In the genomic region with DNA sequence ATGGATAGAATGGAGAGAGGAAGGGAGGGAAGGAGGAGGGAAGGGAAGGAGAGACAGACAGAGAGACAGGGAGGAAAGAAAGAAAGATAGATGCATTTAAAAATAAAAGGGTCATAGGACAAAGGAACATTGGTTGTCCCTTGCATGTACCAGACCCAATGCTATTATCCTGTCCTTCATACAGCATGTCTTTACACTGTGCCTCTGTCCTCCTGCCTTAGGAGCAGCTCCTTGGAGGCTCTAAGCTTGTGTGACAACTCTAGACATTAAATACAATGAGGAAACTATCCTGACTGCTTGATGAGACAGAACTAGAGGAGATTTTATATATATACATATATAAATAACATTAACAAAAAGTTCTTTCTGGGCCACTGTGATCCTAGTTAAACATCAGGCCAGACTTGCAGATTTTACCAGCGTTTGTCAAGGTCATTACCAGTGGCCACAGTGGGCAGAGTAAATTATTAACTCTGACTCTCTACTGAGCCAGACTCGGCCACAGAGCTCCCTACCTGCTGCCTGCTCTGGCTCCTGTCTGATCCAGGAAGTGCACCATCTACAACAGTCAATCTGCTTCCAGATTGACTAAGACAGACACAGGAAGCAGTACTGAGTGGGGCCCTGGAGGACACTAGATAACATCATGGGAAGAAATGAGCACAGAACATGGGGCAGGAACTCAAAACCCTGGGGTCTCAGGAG, we compare ENCODE assay signal across 15 mouse cellular contexts.
DNase-seq lines count a peak whose midpoint lies in the region; ATAC-seq and TF ChIP-seq lines count a peak whose summit lies in the region.
"Had no signal": no experiment of that assay in that cellular context is flagged by ENCODE, and none has a peak within 500 bp of the region (broad histone marks: within the 10 kb centered on the region; RNA-seq: fewer than 3 reads in every experiment).

No protein-coding gene starts in this region.

- WGBS in heart, embryonic 15.5 days, result 65% methylated on average over 2 of the region's 2 CpGs
- WGBS in intestine, postnatal 0 days, result 22% methylated on average over 2 of the region's 2 CpGs
- 25% methylated on average over 2 of the region's 2 CpGs for WGBS in kidney, postnatal 0 days
- 22% methylated on average over 2 of the region's 2 CpGs for WGBS in liver, embryonic 16.5 days (ENCODE audit: insufficient replicate concordance)
- WGBS in limb, embryonic 10.5 days, result 75% methylated on average over 2 of the region's 2 CpGs

- peaks cover 21% of the 10 kb centered on the region for H3K4me1 ChIP-seq in heart, embryonic 15.5 days (replicated peaks)
- H3K4me1 ChIP-seq in intestine, postnatal 0 days (replicated peaks; ENCODE audit: control insufficient read depth, insufficient read depth, low read length), result no peaks in the 10 kb centered on the region; the same call in 1 of the 2 replicates
- peaks cover 32% of the 10 kb centered on the region; the same call in 1 of the 2 replicates for H3K4me1 ChIP-seq in kidney, postnatal 0 days (replicated peaks; ENCODE audit: insufficient read depth, low read length)
- H3K4me1 ChIP-seq in liver, embryonic 16.5 days (ENCODE audit: control insufficient read depth, low read depth, low read length), result peaks cover 5% of the 10 kb centered on the region; the same call in 1 of the 2 replicates
- H3K4me1 ChIP-seq in limb, embryonic 10.5 days, result no peaks in the 10 kb centered on the region
- H3K4me1 ChIP-seq: forebrain, embryonic 12.5 days; hindbrain, embryonic 12.5 days; neural tube, embryonic 15.5 days had no signal

- no peaks in the 10 kb centered on the region for H3K27me3 ChIP-seq in heart, embryonic 15.5 days
- H3K27me3 ChIP-seq in intestine, postnatal 0 days (replicated peaks; ENCODE audit: control insufficient read depth, insufficient read depth, low read length), result no peaks in the 10 kb centered on the region
- H3K27me3 ChIP-seq in kidney, postnatal 0 days (ENCODE audit: insufficient read depth, low read length), result no peaks in the 10 kb centered on the region
- H3K27me3 ChIP-seq in liver, embryonic 16.5 days (ENCODE audit: control insufficient read depth, insufficient read depth, low read depth, low read length), result no peaks in the 10 kb centered on the region
- no peaks in the 10 kb centered on the region for H3K27me3 ChIP-seq in limb, embryonic 10.5 days (ENCODE audit: low read depth, poor library complexity, severe bottlenecking)
- H3K27me3 ChIP-seq: embryonic facial prominence, embryonic 13.5 days; forebrain, embryonic 12.5 days; hindbrain, embryonic 12.5 days; neural tube, embryonic 15.5 days had no signal

- intact Hi-C loops in heart, postnatal 25 days (cut with DNase I), result no loop called here

- no peak for DNase-seq in heart, postnatal 25 days (ENCODE audit: low spot score)
- no peak for DNase-seq in kidney, postnatal 0 days (ENCODE audit: low spot score)
- DNase-seq in limb, embryonic 10.5 days (ENCODE audit: low spot score), result no peak
- DNase-seq in urinary bladder, postnatal 36 days (ENCODE audit: low spot score in 2 of 2), result no peak
- DNase-seq in cerebellum, adult 8-10 months, result no peak
- DNase-seq: adrenal gland, postnatal 36 days; gastrocnemius, adult 2 months; right cerebral cortex, adult 18-20 months had no signal

- no peak overlapping the region for H3K4me3 ChIP-seq in heart, embryonic 15.5 days
- H3K4me3 ChIP-seq in intestine, postnatal 0 days (ENCODE audit: low read depth, low read length), result no peak overlapping the region
- no peak overlapping the region for H3K4me3 ChIP-seq in kidney, postnatal 0 days (replicated peaks; ENCODE audit: low read depth, low read length)
- H3K4me3 ChIP-seq in liver, embryonic 16.5 days (ENCODE audit: low read depth, low read length), result no peak overlapping the region
- no peak overlapping the region for H3K4me3 ChIP-seq in limb, embryonic 10.5 days
- H3K4me3 ChIP-seq: embryonic facial prominence, embryonic 13.5 days; forebrain, embryonic 12.5 days; gastrocnemius, adult 2 months; hindbrain, embryonic 12.5 days; neural tube, embryonic 15.5 days had no signal

- no peak for ATAC-seq in heart, embryonic 15.5 days (replicated peaks; ENCODE audit: insufficient number of reproducible peaks, insufficient read depth, low FRiP score, low read depth)
- ATAC-seq in intestine, postnatal 0 days, result peak; percentile 88
- peak; percentile 79 for ATAC-seq in kidney, postnatal 0 days (replicated peaks; ENCODE audit: low FRiP score, low read depth)
- peak; percentile 84 for ATAC-seq in liver, embryonic 16.5 days (ENCODE audit: low read depth)

- no peak overlapping the region for H3K9ac ChIP-seq in heart, embryonic 15.5 days
- H3K9ac ChIP-seq in intestine, postnatal 0 days (ENCODE audit: low read depth, low read length), result no peak overlapping the region
- no peak overlapping the region for H3K9ac ChIP-seq in kidney, postnatal 0 days (ENCODE audit: low read depth, low read length)
- H3K9ac ChIP-seq in liver, embryonic 16.5 days (ENCODE audit: low read depth, low read length), result no peak overlapping the region
- H3K9ac ChIP-seq: embryonic facial prominence, embryonic 13.5 days; forebrain, embryonic 12.5 days; hindbrain, embryonic 12.5 days; neural tube, embryonic 15.5 days had no signal

- H3K36me3 ChIP-seq in heart, embryonic 15.5 days, result no peaks in the 10 kb centered on the region
- H3K36me3 ChIP-seq in intestine, postnatal 0 days (ENCODE audit: control insufficient read depth, insufficient read depth), result no peaks in the 10 kb centered on the region
- H3K36me3 ChIP-seq in kidney, postnatal 0 days (ENCODE audit: insufficient read depth, low read length), result no peaks in the 10 kb centered on the region
- no peaks in the 10 kb centered on the region for H3K36me3 ChIP-seq in liver, embryonic 16.5 days (ENCODE audit: control insufficient read depth, insufficient read depth)
- H3K36me3 ChIP-seq in limb, embryonic 10.5 days, result no peaks in the 10 kb centered on the region
- H3K36me3 ChIP-seq: embryonic facial prominence, embryonic 13.5 days; forebrain, embryonic 12.5 days; hindbrain, embryonic 12.5 days; neural tube, embryonic 15.5 days had no signal

- peak overlapping the region; percentile 47; the same call in 1 of the 2 replicates for H3K27ac ChIP-seq in heart, embryonic 15.5 days
- H3K27ac ChIP-seq in intestine, postnatal 0 days (ENCODE audit: low read depth, low read length), result peak overlapping the region; percentile 60; the same call in 1 of the 2 replicates
- H3K27ac ChIP-seq in kidney, postnatal 0 days, result peak overlapping the region; percentile 81
- peak overlapping the region; percentile 74 for H3K27ac ChIP-seq in liver, embryonic 16.5 days (ENCODE audit: low read length)
- no peak overlapping the region for H3K27ac ChIP-seq in limb, embryonic 10.5 days
- H3K27ac ChIP-seq: embryonic facial prominence, embryonic 13.5 days; forebrain, embryonic 12.5 days; hindbrain, embryonic 12.5 days; neural tube, embryonic 15.5 days had no signal

- no peak overlapping the region for H3K4me2 ChIP-seq in heart, embryonic 15.5 days
- 0 out of 2 replicates have a peak overlapping the region, but pooled peaks have one; percentile 9 for H3K4me2 ChIP-seq in intestine, postnatal 0 days (replicated peaks; ENCODE audit: low read depth)
- H3K4me2 ChIP-seq in kidney, postnatal 0 days (ENCODE audit: low read length), result no peak overlapping the region
- H3K4me2 ChIP-seq in liver, embryonic 16.5 days (ENCODE audit: low read depth, low read length), result no peak overlapping the region
- H3K4me2 ChIP-seq: embryonic facial prominence, embryonic 13.5 days; forebrain, embryonic 12.5 days; hindbrain, embryonic 12.5 days; neural tube, embryonic 15.5 days had no signal

- no peaks in the 10 kb centered on the region for H3K9me3 ChIP-seq in heart, embryonic 15.5 days (replicated peaks)
- no peaks in the 10 kb centered on the region for H3K9me3 ChIP-seq in intestine, postnatal 0 days (ENCODE audit: control insufficient read depth)
- no peaks in the 10 kb centered on the region for H3K9me3 ChIP-seq in kidney, postnatal 0 days (replicated peaks; ENCODE audit: low read length)
- no peaks in the 10 kb centered on the region for H3K9me3 ChIP-seq in liver, embryonic 16.5 days (replicated peaks; ENCODE audit: control insufficient read depth, low read length)
- no peaks in the 10 kb centered on the region for H3K9me3 ChIP-seq in limb, embryonic 10.5 days (replicated peaks)
- H3K9me3 ChIP-seq: embryonic facial prominence, embryonic 13.5 days; forebrain, embryonic 12.5 days; hindbrain, embryonic 12.5 days; neural tube, embryonic 15.5 days had no signal

- TF ChIP-seq CTCF in intestine, postnatal 0 days (IDR thresholded peaks at IDR 0.05; ENCODE audit: low read depth), result no peak
- TF ChIP-seq CTCF in kidney, postnatal 0 days (IDR thresholded peaks at IDR 0.05; ENCODE audit: low read depth), result no peak
